Comparison of ENCODE assay signal across 21 mouse cellular contexts in genomic region chr6:87021791-87022190, GRCm38 (mm10). TPM values are rescaled to one million over a fixed set of nuclear protein-coding genes. Genes with fewer than 3 reads are reported as not detected.
DNase-seq lines count a peak whose midpoint lies in the region; TF ChIP-seq lines count a peak whose summit lies in the region.
"Had no signal": no experiment of that assay in that cellular context is flagged by ENCODE, and none has a peak within 500 bp of the region (broad histone marks: within the 10 kb centered on the region; RNA-seq: fewer than 3 reads in every experiment).

No protein-coding gene starts in this region.

- no peaks in the 10 kb centered on the region for H3K27me3 ChIP-seq in ES-Bruce4 (ENCODE audit: control insufficient read depth, insufficient read depth, low read length, poor library complexity, severe bottlenecking)
- no peaks in the 10 kb centered on the region for H3K27me3 ChIP-seq in heart, adult 2 months (ENCODE audit: control insufficient read depth, insufficient read depth, low read length)
- H3K27me3 ChIP-seq: embryonic facial prominence, embryonic 13.5 days; embryonic facial prominence, embryonic 15.5 days; forebrain, embryonic 12.5 days; Patski had no signal

- no peak overlapping the region for H3K4me3 ChIP-seq in ES-Bruce4 (ENCODE audit: low read depth, low read length)
- no peak overlapping the region for H3K4me3 ChIP-seq in bone marrow, adult 2 months (replicated peaks; ENCODE audit: control insufficient read depth, low read depth, low read length)
- H3K4me3 ChIP-seq in heart, adult 2 months: no peak overlapping the region
- H3K4me3 ChIP-seq: embryonic facial prominence, embryonic 13.5 days; embryonic facial prominence, embryonic 15.5 days; erythroblast, embryonic 14.5 days; forebrain, embryonic 10.5 days; forebrain, embryonic 12.5 days had no signal

- H3K79me2 ChIP-seq in heart, adult 2 months (replicated peaks; ENCODE audit: control insufficient read depth, insufficient read depth, low read length): 0 out of 2 replicates have a peak, but pooled peaks cover 2% of the 10 kb centered on the region

- H3K9me3 ChIP-seq in ES-Bruce4 (replicated peaks; ENCODE audit: control insufficient read depth, insufficient read depth, low read length, poor library complexity, severe bottlenecking): no peaks in the 10 kb centered on the region
- H3K9me3 ChIP-seq: embryonic facial prominence, embryonic 13.5 days; embryonic facial prominence, embryonic 15.5 days had no signal

- TF ChIP-seq POLR2A in ES-Bruce4 (IDR thresholded peaks at IDR 0.05; ENCODE audit: insufficient read depth, low read length): no peak
- TF ChIP-seq POLR2A in bone marrow, adult 2 months (IDR thresholded peaks at IDR 0.05; ENCODE audit: borderline replicate concordance, control insufficient read depth, low read depth, low read length): no peak
- no peak for TF ChIP-seq POLR2A in heart, adult 2 months (IDR thresholded peaks at IDR 0.05; ENCODE audit: insufficient read depth, low read depth, low read length)

- peaks cover 54% of the 10 kb centered on the region for H3K36me3 ChIP-seq in ES-Bruce4 (ENCODE audit: control insufficient read depth, insufficient read depth, low read length, poor library complexity, severe bottlenecking)
- no peaks in the 10 kb centered on the region; the same call in 1 of the 2 replicates for H3K36me3 ChIP-seq in heart, adult 2 months (ENCODE audit: control insufficient read depth, insufficient read depth, low read length)

- no peak for TF ChIP-seq CTCF in ES-Bruce4 (IDR thresholded peaks at IDR 0.05; ENCODE audit: low read depth, low read length)
- TF ChIP-seq CTCF in bone marrow, adult 2 months (IDR thresholded peaks at IDR 0.05; ENCODE audit: control insufficient read depth, insufficient read depth, low read length): no peak
- TF ChIP-seq CTCF in heart, adult 2 months (IDR thresholded peaks at IDR 0.05): no peak

- peak; percentile 54 for DNase-seq in R1 (ENCODE audit: low read depth, low spot score)
- DNase-seq in frontal cortex, adult 2 months (ENCODE audit: extremely low spot score in 1 of 2, low spot score in 1 of 2): no peak
- no peak for DNase-seq in heart, adult 2 months
- no peak for DNase-seq in embryo, embryonic 10.5 days (ENCODE audit: low spot score)
- DNase-seq: adrenal gland, adult 8-10 months; adrenal gland, postnatal 14 days; adrenal gland, postnatal 36 days; cerebellum, adult 11-12 months; cerebellum, adult 2 months; cerebellum, adult 9-10 months; cerebellum, postnatal 10 days; cerebellum, postnatal 25 days; embryo, embryonic 11 days had no signal

- intact Hi-C loops in heart, adult 2 months (cut with DNase I): no loop called here

- 95% methylated on average over 12 of the region's 12 CpGs for WGBS in bone marrow, adult 2 months
- 98% methylated on average over 12 of the region's 12 CpGs for WGBS in heart, adult 2 months

- TF ChIP-seq EP300 in ES-Bruce4 (IDR thresholded peaks at IDR 0.05; ENCODE audit: insufficient read depth, low read depth, low read length): peak; percentile 35; the same call in 1 of the 2 replicates
- TF ChIP-seq EP300 in heart, adult 2 months (IDR thresholded peaks at IDR 0.05; ENCODE audit: insufficient read depth, low read depth, low read length): no peak

- H3K27ac ChIP-seq in ES-Bruce4 (ENCODE audit: insufficient read depth, low read length): no peak overlapping the region
- H3K27ac ChIP-seq in bone marrow, adult 2 months (ENCODE audit: control insufficient read depth, insufficient read depth, low read depth, low read length, poor library complexity): peak overlapping the region; percentile 6; the same call in 1 of the 2 replicates
- no peak overlapping the region for H3K27ac ChIP-seq in heart, adult 2 months
- H3K27ac ChIP-seq: embryonic facial prominence, embryonic 13.5 days; embryonic facial prominence, embryonic 15.5 days; forebrain, embryonic 10.5 days; forebrain, embryonic 12.5 days had no signal

- H3K9ac ChIP-seq in ES-Bruce4 (ENCODE audit: low read depth, poor library complexity, severe bottlenecking): no peak overlapping the region
- no peak overlapping the region for H3K9ac ChIP-seq in heart, adult 2 months (ENCODE audit: low read depth, low read length)
- H3K9ac ChIP-seq: embryonic facial prominence, embryonic 13.5 days; embryonic facial prominence, embryonic 15.5 days; forebrain, embryonic 12.5 days had no signal

- H3K4me1 ChIP-seq in ES-Bruce4 (ENCODE audit: control insufficient read depth, insufficient read depth, low read length): peaks cover 2% of the 10 kb centered on the region
- H3K4me1 ChIP-seq in bone marrow, adult 2 months (ENCODE audit: control insufficient read depth, insufficient read depth, low read length): peaks cover 6% of the 10 kb centered on the region; the same call in 1 of the 2 replicates
- H3K4me1 ChIP-seq in heart, adult 2 months (ENCODE audit: control insufficient read depth, insufficient read depth, low read length): no peaks in the 10 kb centered on the region
- H3K4me1 ChIP-seq: embryonic facial prominence, embryonic 13.5 days; embryonic facial prominence, embryonic 15.5 days; forebrain, embryonic 10.5 days; forebrain, embryonic 12.5 days had no signal

RNA-seq across cellular contexts. Expression of gene Nfu1, which starts 12.8 kb away (rescaled TPM):
- polyA plus RNA-seq in ES-Bruce4 (2011; ENCODE audit: insufficient read depth, insufficient read length, low read depth, missing spikeins): 77.5 and 78.1 TPM in 2 replicates
- polyA plus RNA-seq in bone marrow, adult 2 months (2011; ENCODE audit: insufficient read depth, insufficient read length, low replicate concordance, missing spikeins): 25.4 and 65.4 TPM in 2 replicates
- polyA plus RNA-seq in frontal cortex, adult 2 months (2012; rRNA removed): 110 and 130 TPM in 2 replicates
- 10 to 100 TPM; 67.6 to 72.3 TPM for total RNA-seq in heart, adult 2 months (2021)
- polyA plus RNA-seq in heart, adult 2 months (2012; rRNA removed): 200 and 213 TPM in 2 replicates

RNA-seq across cellular contexts. Expression of gene Gfpt1, which starts 20.9 kb away (rescaled TPM):
- 48.1 and 54.6 TPM in 2 replicates for polyA plus RNA-seq in ES-Bruce4 (2011; ENCODE audit: insufficient read depth, insufficient read length, low read depth, missing spikeins)
- polyA plus RNA-seq in bone marrow, adult 2 months (2011; ENCODE audit: insufficient read depth, insufficient read length, low replicate concordance, missing spikeins): 6.1 and 11.5 TPM in 2 replicates
- 25.5 and 29.4 TPM in 2 replicates for polyA plus RNA-seq in frontal cortex, adult 2 months (2012; rRNA removed)
- 10 to 100 TPM; 16.1 to 17.5 TPM for total RNA-seq in heart, adult 2 months (2021)
- polyA plus RNA-seq in heart, adult 2 months (2012; rRNA removed): 6.1 and 13.0 TPM in 2 replicates
